Mouse (Mus musculus) lung, postnatal 0 days (tissue): ENCODE measurements at regions not wholly inside any gene's neighbourhood (a gene's known extent, or its start where the extent isn't known, plus 50 kb on each side); places are given as distances from the start of the nearest gene placed in this dataset.

ENCODE experiments used
- CTCF ChIP-seq: IDR thresholded peaks from 2 replicates; pipeline ENCODE4 v1.5.1; 2016; ENCODE audit warnings: antibody characterized with exemption, mild to moderate bottlenecking
- EP300 ChIP-seq: IDR thresholded peaks from 2 replicates; pipeline ENCODE4 v1.6.1; 2016; ENCODE audit warnings: antibody characterized with exemption, mild to moderate bottlenecking, control low read depth

DNA sequence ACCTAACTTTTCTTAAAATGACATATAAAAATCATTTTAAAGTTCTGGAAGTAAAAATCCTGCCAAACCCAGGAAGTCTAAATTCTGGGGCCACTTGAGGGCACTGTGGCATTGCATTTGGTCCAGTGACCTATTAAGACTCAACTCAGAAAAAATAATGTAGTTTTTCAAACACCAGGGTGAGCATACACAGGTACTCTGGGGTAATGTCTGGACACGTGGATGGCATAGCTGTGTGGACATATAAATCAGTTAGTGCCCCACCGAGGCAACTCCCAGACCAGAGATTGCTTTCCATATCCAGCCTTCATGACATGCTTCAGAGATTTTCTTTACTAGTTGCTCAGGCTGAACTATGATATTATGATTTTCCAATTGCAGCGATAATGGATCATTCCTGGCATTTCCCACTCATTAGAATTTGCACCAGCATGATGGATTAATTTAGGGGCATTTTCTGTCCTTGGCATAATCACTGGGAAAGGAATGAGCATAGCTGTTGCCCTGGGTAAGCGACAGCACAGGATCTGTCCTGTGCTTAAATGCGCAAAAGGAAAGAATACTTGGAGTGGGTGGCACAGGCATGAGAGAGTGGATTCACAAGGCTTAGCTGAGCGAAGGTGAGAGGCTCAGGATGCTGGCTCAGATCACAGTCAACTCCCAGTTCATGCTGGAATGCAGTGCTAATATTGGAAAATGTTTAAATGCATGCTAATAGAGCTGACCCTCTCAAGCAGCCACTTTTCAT is 1526.6 kb upstream of the Cdh8 start:
- TF ChIP-seq CTCF, result peak; percentile 21; the same call in 1 of the 2 replicates
- no peak for TF ChIP-seq EP300
